Mouse (Mus musculus): ENCODE measurements around the gene Gm32802. TPM values are rescaled to one million over a fixed set of nuclear protein-coding genes. Genes with fewer than 3 reads are reported as not detected.
"Not testable (repeated sequence)": the region's sequence is repeated elsewhere in the genome, so short reads cannot be mapped to it uniquely, and the experiment has no call there.

Gene Gm32802
- polyA plus RNA-seq, 1 experiment from 2014 or later = not detected

- not testable (repeated sequence) for H3K9ac ChIP-seq (ENCODE audit: low read length); ATAC-seq (ENCODE audit: insufficient number of reproducible peaks, insufficient read depth, low FRiP score, low read depth); H3K27ac ChIP-seq (replicated peaks in 1 of 2; ENCODE audit: control insufficient read depth in 1 of 2, insufficient read depth in 1 of 2, low read depth in 2 of 2, low read length in 2 of 2); H3K4me1 ChIP-seq (ENCODE audit: control insufficient read depth in 2 of 2, insufficient read depth in 2 of 2, low read length in 2 of 2); H3K4me3 ChIP-seq (ENCODE audit: control insufficient read depth in 1 of 2, insufficient read depth in 1 of 2, low read depth in 1 of 2, low read length in 2 of 2); H3K4me2 ChIP-seq (ENCODE audit: low read length); H3K27me3 ChIP-seq (ENCODE audit: control insufficient read depth, insufficient read depth, low read length); H3K9me3 ChIP-seq (ENCODE audit: control insufficient read depth, low read length); H3K36me3 ChIP-seq (ENCODE audit: control insufficient read depth, insufficient read depth, low read length)
- 100% methylated on average over 1 of the region's 2 CpGs for WGBS
Measured at GRCm38 (mm10) chr10:118271416-118271815, 12.9 kb downstream of the Gm32802 start.

- ATAC-seq (ENCODE audit: insufficient number of reproducible peaks, insufficient read depth, low FRiP score, low read depth); H3K27me3 ChIP-seq (ENCODE audit: control insufficient read depth, insufficient read depth, low read length); H3K4me2 ChIP-seq (ENCODE audit: low read length); H3K9me3 ChIP-seq (ENCODE audit: control insufficient read depth, low read length); H3K9ac ChIP-seq (ENCODE audit: low read length); H3K4me3 ChIP-seq (ENCODE audit: control insufficient read depth in 1 of 2, insufficient read depth in 1 of 2, low read depth in 1 of 2, low read length in 2 of 2); H3K27ac ChIP-seq (replicated peaks in 1 of 2; ENCODE audit: control insufficient read depth in 1 of 2, insufficient read depth in 1 of 2, low read depth in 2 of 2, low read length in 2 of 2); H3K4me1 ChIP-seq (ENCODE audit: control insufficient read depth in 2 of 2, insufficient read depth in 2 of 2, low read length in 2 of 2); H3K36me3 ChIP-seq (ENCODE audit: control insufficient read depth, insufficient read depth, low read length): not testable (repeated sequence)
- no CpG with 5 or more reads among the region's 4 CpGs for WGBS
Measured at GRCm38 (mm10) chr10:118278069-118278468, 19.6 kb downstream of the Gm32802 start.

GRCm38 (mm10) chr10:118282565-118282964 lies 24.1 kb downstream of the Gm32802 start:
- not testable (repeated sequence) for H3K9me3 ChIP-seq (ENCODE audit: control insufficient read depth, low read length); H3K27me3 ChIP-seq (ENCODE audit: control insufficient read depth, insufficient read depth, low read length); H3K9ac ChIP-seq (ENCODE audit: low read length); H3K4me2 ChIP-seq (ENCODE audit: low read length); ATAC-seq (ENCODE audit: insufficient number of reproducible peaks, insufficient read depth, low FRiP score, low read depth); H3K4me3 ChIP-seq (ENCODE audit: control insufficient read depth in 1 of 2, insufficient read depth in 1 of 2, low read depth in 1 of 2, low read length in 2 of 2); H3K27ac ChIP-seq (replicated peaks in 1 of 2; ENCODE audit: control insufficient read depth in 1 of 2, insufficient read depth in 1 of 2, low read depth in 2 of 2, low read length in 2 of 2); H3K4me1 ChIP-seq (ENCODE audit: control insufficient read depth in 2 of 2, insufficient read depth in 2 of 2, low read length in 2 of 2); H3K36me3 ChIP-seq (ENCODE audit: control insufficient read depth, insufficient read depth, low read length)
- WGBS = 65% methylated on average over 5 of the region's 7 CpGs

GRCm38 (mm10) chr10:118283016-118283415 lies 24.5 kb downstream of the Gm32802 start:
- not testable (repeated sequence) for H3K9ac ChIP-seq (ENCODE audit: low read length); H3K27me3 ChIP-seq (ENCODE audit: control insufficient read depth, insufficient read depth, low read length); H3K4me1 ChIP-seq (ENCODE audit: control insufficient read depth in 2 of 2, insufficient read depth in 2 of 2, low read length in 2 of 2); H3K36me3 ChIP-seq (ENCODE audit: control insufficient read depth, insufficient read depth, low read length); H3K27ac ChIP-seq (replicated peaks in 1 of 2; ENCODE audit: control insufficient read depth in 1 of 2, insufficient read depth in 1 of 2, low read depth in 2 of 2, low read length in 2 of 2); H3K4me3 ChIP-seq (ENCODE audit: control insufficient read depth in 1 of 2, insufficient read depth in 1 of 2, low read depth in 1 of 2, low read length in 2 of 2); ATAC-seq (ENCODE audit: insufficient number of reproducible peaks, insufficient read depth, low FRiP score, low read depth); H3K9me3 ChIP-seq (ENCODE audit: control insufficient read depth, low read length); H3K4me2 ChIP-seq (ENCODE audit: low read length)
- WGBS = 86% methylated on average over 2 of the region's 5 CpGs

GRCm38 (mm10) chr10:118294938-118295337 lies 36.5 kb downstream of the Gm32802 start, which contains the start of gene Iltifb:
Iltifb (minus strand) TSS chr10:118295038.
- Histone ChIP-seq H3K4me2 (ENCODE audit: low read length) (no peak within 1 kb of the TSS), H3K4me1 (ENCODE audit: control insufficient read depth in 2 of 2, insufficient read depth in 2 of 2, low read length in 2 of 2) (no peaks in the 10 kb centered on the region), H3K9ac (ENCODE audit: low read length) (no peak within 1 kb of the TSS), H3K27me3 (ENCODE audit: control insufficient read depth, insufficient read depth, low read length) (no peaks in the 10 kb centered on the region), H3K27ac (replicated peaks in 1 of 2; ENCODE audit: control insufficient read depth in 1 of 2, insufficient read depth in 1 of 2, low read depth in 2 of 2, low read length in 2 of 2) (no peak within 1 kb of the TSS), H3K4me3 (ENCODE audit: control insufficient read depth in 1 of 2, insufficient read depth in 1 of 2, low read depth in 1 of 2, low read length in 2 of 2) (no peak within 1 kb of the TSS), H3K36me3 (ENCODE audit: control insufficient read depth, insufficient read depth, low read length) (no peaks in the 10 kb centered on the region), H3K9me3 (ENCODE audit: control insufficient read depth, low read length) (no peaks in the 10 kb centered on the region)
- WGBS = 83% methylated on average over 6 of the region's 6 CpGs
- ATAC-seq (ENCODE audit: insufficient number of reproducible peaks, insufficient read depth, low FRiP score, low read depth) = no peak

- H3K4me2 ChIP-seq (ENCODE audit: low read length); ATAC-seq (ENCODE audit: insufficient number of reproducible peaks, insufficient read depth, low FRiP score, low read depth); H3K4me3 ChIP-seq (ENCODE audit: control insufficient read depth in 1 of 2, insufficient read depth in 1 of 2, low read depth in 1 of 2, low read length in 2 of 2); H3K27me3 ChIP-seq (ENCODE audit: control insufficient read depth, insufficient read depth, low read length); H3K4me1 ChIP-seq (ENCODE audit: control insufficient read depth in 2 of 2, insufficient read depth in 2 of 2, low read length in 2 of 2); H3K36me3 ChIP-seq (ENCODE audit: control insufficient read depth, insufficient read depth, low read length); H3K9ac ChIP-seq (ENCODE audit: low read length); H3K9me3 ChIP-seq (ENCODE audit: control insufficient read depth, low read length); H3K27ac ChIP-seq (replicated peaks in 1 of 2; ENCODE audit: control insufficient read depth in 1 of 2, insufficient read depth in 1 of 2, low read depth in 2 of 2, low read length in 2 of 2): not testable (repeated sequence)
- 51% methylated on average over 2 of the region's 2 CpGs for WGBS
Measured at GRCm38 (mm10) chr10:118302133-118302532, 43.6 kb downstream of the Gm32802 start.

Other genes starting within 250 kb of the Gm32802 start
- gene Mdm1, start 116.9 kb upstream of the Gm32802 start, polyA plus RNA-seq (2014; fragmentation: Nextera tagmentation; extraction: Ambion mirVana) = 11.8 and 12.0 TPM in 2 replicates
- gene Il22, start 53.7 kb upstream of the Gm32802 start, polyA plus RNA-seq (2014; fragmentation: Nextera tagmentation; extraction: Ambion mirVana) = not detected in 2 replicates
- not detected in 2 replicates for gene Gm32717, start 17.9 kb upstream of the Gm32802 start, polyA plus RNA-seq (2014; fragmentation: Nextera tagmentation; extraction: Ambion mirVana)
- not detected in 2 replicates for gene Iltifb, start 36.4 kb downstream of the Gm32802 start, polyA plus RNA-seq (2014; fragmentation: Nextera tagmentation; extraction: Ambion mirVana)
- not detected in 2 replicates for gene Gm9040, start 68.3 kb downstream of the Gm32802 start, polyA plus RNA-seq (2014; fragmentation: Nextera tagmentation; extraction: Ambion mirVana)
- not detected in 2 replicates for gene Gm9044, start 73.7 kb downstream of the Gm32802 start, polyA plus RNA-seq (2014; fragmentation: Nextera tagmentation; extraction: Ambion mirVana)
- not detected in 2 replicates for gene Gm9045, start 79.1 kb downstream of the Gm32802 start, polyA plus RNA-seq (2014; fragmentation: Nextera tagmentation; extraction: Ambion mirVana)
- not detected in 2 replicates for gene Gm9046, start 84.6 kb downstream of the Gm32802 start, polyA plus RNA-seq (2014; fragmentation: Nextera tagmentation; extraction: Ambion mirVana)
- not detected in 2 replicates for gene Gm9048, start 90.0 kb downstream of the Gm32802 start, polyA plus RNA-seq (2014; fragmentation: Nextera tagmentation; extraction: Ambion mirVana)
- not detected in 2 replicates for gene Gm9049, start 95.4 kb downstream of the Gm32802 start, polyA plus RNA-seq (2014; fragmentation: Nextera tagmentation; extraction: Ambion mirVana)
- not detected in 2 replicates for gene Ifng, start 182.4 kb downstream of the Gm32802 start, polyA plus RNA-seq (2014; fragmentation: Nextera tagmentation; extraction: Ambion mirVana)

Data from heart, embryonic 14.5 days (tissue).